Mouse (Mus musculus) retina, postnatal 1 day (tissue): ENCODE results near the gene Raly.

Experiments
- DNase-seq: peaks from one replicate; pipeline ENCODE4 v3.0.0-alpha.2; 2012

Gene Raly

GRCm38 (mm10) chr2:154785284-154785683 lies 5.6 kb upstream of the Raly start:
- peak; percentile 53 for DNase-seq

- DNase-seq, result peak; percentile 43
Measured at GRCm38 (mm10) chr2:154786187-154786586, 4.7 kb upstream of the Raly start.

GRCm38 (mm10) chr2:154786776-154787175 lies 4.1 kb upstream of the Raly start:
- peak; percentile 12 for DNase-seq

- no peak for DNase-seq
Measured at GRCm38 (mm10) chr2:154789381-154789780, 1.5 kb upstream of the Raly start.

- DNase-seq, result peak; percentile 25
Measured at GRCm38 (mm10) chr2:154789977-154790655, 780 bp upstream of the Raly start.

GRCm38 (mm10) chr2:154791661-154792642 lies 1.1 kb downstream of the Raly start:
- DNase-seq, result peak; percentile 74

- no peak for DNase-seq
Measured at GRCm38 (mm10) chr2:154803372-154803771, 12.5 kb downstream of the Raly start.

- DNase-seq, result no peak
Measured at GRCm38 (mm10) chr2:154803845-154804244, 12.9 kb downstream of the Raly start.

- no peak for DNase-seq
Measured at GRCm38 (mm10) chr2:154807689-154808088, 16.8 kb downstream of the Raly start.

GRCm38 (mm10) chr2:154809107-154809762 lies 18.3 kb downstream of the Raly start:
- DNase-seq, result peak; percentile 85

- no peak for DNase-seq
Measured at GRCm38 (mm10) chr2:154810821-154811220, 19.9 kb downstream of the Raly start.

- no peak for DNase-seq
Measured at GRCm38 (mm10) chr2:154813426-154813825, 22.5 kb downstream of the Raly start.

- peak; percentile 8 for DNase-seq
Measured at GRCm38 (mm10) chr2:154817089-154817488, 26.2 kb downstream of the Raly start.

- peak; percentile 49 for DNase-seq
Measured at GRCm38 (mm10) chr2:154817788-154818187, 26.9 kb downstream of the Raly start.

- no peak for DNase-seq
Measured at GRCm38 (mm10) chr2:154818599-154818998, 27.7 kb downstream of the Raly start.

GRCm38 (mm10) chr2:154820346-154820745 lies 29.4 kb downstream of the Raly start:
- DNase-seq, result no peak

- no peak for DNase-seq
Measured at GRCm38 (mm10) chr2:154826054-154826538, 35.2 kb downstream of the Raly start.

- no peak for DNase-seq
Measured at GRCm38 (mm10) chr2:154827521-154827920, 36.6 kb downstream of the Raly start.

GRCm38 (mm10) chr2:154832471-154832870 lies 41.6 kb downstream of the Raly start:
- no peak for DNase-seq

GRCm38 (mm10) chr2:154834149-154834865 lies 43.4 kb downstream of the Raly start:
- no peak for DNase-seq

GRCm38 (mm10) chr2:154836537-154836936 lies 45.6 kb downstream of the Raly start:
- no peak for DNase-seq

- no peak for DNase-seq
Measured at GRCm38 (mm10) chr2:154848086-154848485, 57.2 kb downstream of the Raly start.
